Mouse (Mus musculus) embryonic facial prominence, embryonic 11.5 days (tissue): Measurements from ENCODE around the gene Wrb. TPM values are rescaled to one million over a fixed set of nuclear protein-coding genes. Genes with fewer than 3 reads are reported as not detected.

Experiments
- ATAC-seq: fragments of 200-750 bp; cut with Nextera tagmentation; replicated peaks from 2 replicates; pipeline ENCODE4 v1.8.0; 2017; ENCODE audit warnings: low read depth; ENCODE audit not compliant: insufficient number of reproducible peaks, low FRiP score, low TSS enrichment
- DNase-seq: peaks from one replicate; pipeline ENCODE4 v3.0.0-alpha.2; 2015; ENCODE audit warnings: low spot score
- H3K27ac ChIP-seq: fragments of 300-500 bp; sonication (generic); replicated peaks from 2 replicates; pipeline ENCODE4 v1.5.1; 2014; ENCODE audit warnings: mild to moderate bottlenecking, low read depth, low read length, control low read depth
- H3K27me3 ChIP-seq: fragments of 300-500 bp; sonication (generic); 2 replicates; pipeline ENCODE4 v1.6.1; 2014; ENCODE audit warnings: mild to moderate bottlenecking, low read length, moderate library complexity, mixed read lengths; ENCODE audit not compliant: control insufficient read depth, insufficient read depth
- H3K36me3 ChIP-seq: fragments of 300-500 bp; sonication (generic); replicated peaks from 2 replicates; pipeline ENCODE4 v1.6.1; 2014; ENCODE audit warnings: low read depth, mild to moderate bottlenecking, low read length, moderate library complexity, mixed read lengths; ENCODE audit not compliant: control insufficient read depth, insufficient read depth
- H3K4me1 ChIP-seq: fragments of 300-500 bp; sonication (generic); 2 replicates; pipeline ENCODE4 v1.6.1; 2014; ENCODE audit warnings: low read length, mixed read lengths; ENCODE audit not compliant: control insufficient read depth, insufficient read depth
- H3K4me2 ChIP-seq: fragments of 300-500 bp; sonication (generic); 2 replicates; pipeline ENCODE4 v1.6.1; 2014; ENCODE audit warnings: low read depth, mild to moderate bottlenecking, control low read depth, low read length, moderate library complexity
- H3K4me3 ChIP-seq: fragments of 300-500 bp; sonication (generic); 2 replicates; pipeline ENCODE4 v1.5.1; 2014; ENCODE audit warnings: low read depth, low read length, control low read depth
- H3K9ac ChIP-seq: fragments of 300-500 bp; sonication (generic); replicated peaks from 2 replicates; pipeline ENCODE4 v1.6.1; 2014; ENCODE audit warnings: mild to moderate bottlenecking, control low read depth, low read length
- H3K9me3 ChIP-seq: fragments of 300-500 bp; sonication (generic); replicated peaks from 2 replicates; pipeline ENCODE4 v1.6.1; 2016; ENCODE audit warnings: mild to moderate bottlenecking, low read length, inconsistent platforms, mixed read lengths; ENCODE audit not compliant: control insufficient read depth
- WGBS: fragments of 180-500 bp; shearing (Covaris S2); extraction: QIAGEN DNeasy Blood & Tissue Kit; methylation state at CpG from one replicate; pipeline ENCODE4 v1.1.7; 2014; 5-methylcytosine and 5-hydroxymethylcytosine counted together
- polyA plus RNA-seq: library from polyadenylated mRNA; unstranded; fragments of >200 nt; fragmentation: Nextera tagmentation; extraction: Ambion mirVana; gene quantifications from 2 replicates; pipeline ENCODE4 v1.2.1, GENCODE M21; 2014

The Wrb gene
- polyA plus RNA-seq, 1 experiment from 2014 or later, result 91.6 TPM

DNA sequence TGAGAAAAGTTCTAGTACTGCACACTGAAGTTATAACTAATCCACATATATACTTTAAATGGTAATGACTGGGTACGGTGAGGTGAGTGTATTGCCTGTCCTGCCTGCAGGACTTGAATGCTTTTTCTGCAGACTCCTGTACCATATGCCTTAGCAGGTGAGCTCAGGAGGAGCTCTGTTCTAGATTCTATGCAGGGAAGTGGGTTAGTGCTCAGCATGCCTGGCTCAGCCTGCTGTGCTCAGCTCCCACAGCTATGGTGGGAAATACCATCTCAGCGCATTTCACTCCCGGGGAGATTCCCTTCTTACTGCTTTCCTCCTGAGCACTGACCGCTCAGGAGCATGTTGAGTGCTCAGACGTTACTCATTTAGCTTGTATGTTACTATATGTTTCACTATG lies 42.4 kb downstream of the Wrb start:
- ATAC-seq (no peak), DNase-seq (no peak)
- WGBS, result 83% methylated on average over 5 of the region's 5 CpGs
- Histone ChIP-seq H3K9ac (no peak overlapping the region), H3K9me3 (no peaks in the 10 kb centered on the region), H3K4me1 (no peaks in the 10 kb centered on the region), H3K36me3 (no peaks in the 10 kb centered on the region), H3K27me3 (no peaks in the 10 kb centered on the region), H3K4me2 (no peak overlapping the region), H3K4me3 (no peak overlapping the region), H3K27ac (no peak overlapping the region)

DNA sequence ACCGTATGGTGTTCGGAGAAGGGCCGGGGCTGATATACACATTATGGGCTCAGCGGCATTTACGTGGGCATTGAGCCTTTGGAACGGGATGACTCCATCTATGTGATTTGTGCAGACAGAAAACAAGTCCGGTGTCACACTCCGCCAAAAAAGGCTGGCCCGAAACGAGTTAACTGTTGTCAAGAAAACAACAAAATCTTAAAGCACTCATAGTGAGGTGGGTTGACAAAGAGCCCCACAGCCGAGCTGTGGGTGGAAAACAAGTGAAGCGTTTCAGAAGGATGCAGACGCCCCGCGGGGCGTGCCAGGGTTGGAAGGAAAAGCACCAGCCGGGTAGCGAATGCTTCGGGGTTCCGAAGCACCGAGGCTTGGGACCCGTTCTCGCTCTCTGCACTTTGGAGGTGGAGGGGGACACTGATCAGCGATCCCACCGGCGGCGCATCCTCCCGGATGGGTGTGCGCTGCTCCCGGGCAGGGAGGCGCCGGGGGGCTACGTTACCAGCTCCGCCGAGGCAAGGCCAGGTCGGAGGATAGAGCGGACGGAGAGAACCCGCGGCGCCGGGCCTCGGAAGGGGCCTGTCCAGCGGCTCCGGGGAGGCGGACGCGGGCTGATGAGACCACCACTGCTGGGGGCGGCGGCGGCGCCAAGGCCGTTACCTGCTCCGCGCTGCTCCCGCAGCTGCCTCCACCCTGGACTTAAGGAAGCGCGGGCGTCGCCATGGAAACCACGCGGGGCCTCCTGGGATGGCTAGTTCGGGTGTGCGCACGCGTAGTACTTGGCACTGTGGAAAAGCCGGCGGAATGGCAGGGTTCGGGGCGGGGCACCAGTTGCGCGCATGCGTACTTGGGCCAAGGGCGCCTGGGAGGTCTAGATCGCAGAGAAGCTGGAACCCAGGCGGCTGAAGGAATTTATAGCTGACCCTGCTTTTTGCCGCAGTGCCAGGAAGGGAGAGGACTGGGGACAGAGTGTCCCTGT lies 46.6 kb downstream of the Wrb start, which contains the start of gene Lca5l:
Gene Lca5l (minus strand): TSS at position 741 of the 976 bp plus-strand sequence.
- no peaks in the 10 kb centered on the region for H3K27me3 ChIP-seq
- peak within 1 kb of the TSS; percentile 58 for H3K4me3 ChIP-seq
- no peaks in the 10 kb centered on the region for H3K9me3 ChIP-seq
- 1% methylated on average over 77 of the region's 77 CpGs for WGBS
- no peak within 1 kb of the TSS for H3K27ac ChIP-seq
- H3K9ac ChIP-seq, result peak within 1 kb of the TSS; percentile 52
- H3K4me1 ChIP-seq, result no peaks in the 10 kb centered on the region
- DNase-seq (peak; percentile 100), ATAC-seq (peak; percentile 98)
- peak within 1 kb of the TSS; percentile 51 for H3K4me2 ChIP-seq
- no peaks in the 10 kb centered on the region for H3K36me3 ChIP-seq

DNA sequence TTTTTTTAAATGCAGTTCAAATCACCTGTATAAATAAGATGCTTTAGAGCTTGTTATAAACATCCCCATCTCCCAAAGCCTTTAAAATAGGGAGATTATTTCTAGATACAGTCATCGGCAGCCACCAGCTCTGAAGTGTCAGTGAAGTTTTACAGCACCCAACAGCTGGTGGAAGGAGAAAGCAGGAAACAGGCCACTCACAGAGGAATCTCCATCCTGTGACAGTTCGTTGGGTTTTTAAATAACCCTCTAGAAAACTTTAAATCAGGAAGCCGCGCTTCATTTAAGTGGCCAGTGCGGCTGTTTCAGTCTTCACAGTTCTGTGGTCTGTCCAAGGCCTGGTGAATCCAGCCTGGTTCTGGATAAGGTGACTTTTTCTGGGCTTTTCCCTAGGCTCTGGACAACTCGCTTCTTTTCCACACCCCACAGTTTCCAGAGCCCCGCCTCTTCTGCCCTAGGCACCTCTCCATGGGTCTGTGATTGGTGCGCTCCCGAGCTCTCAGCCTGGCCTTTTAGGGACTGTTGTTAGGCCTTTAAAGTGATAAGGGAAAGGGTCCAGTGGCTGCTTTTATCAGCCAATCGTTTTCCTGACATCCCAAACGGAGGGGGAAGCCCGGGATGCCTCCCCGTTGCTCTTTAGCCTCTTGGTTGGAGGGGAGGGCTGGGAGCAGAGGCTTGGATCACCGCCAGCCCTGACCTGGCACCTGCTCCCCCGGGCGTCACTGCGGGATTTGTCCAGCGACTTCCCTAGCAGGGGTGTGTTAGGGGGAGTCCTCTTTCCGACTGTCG lies 54.9 kb downstream of the Wrb start, which contains the start of gene Sh3bgr:
Gene Sh3bgr (plus strand): TSS at position 538 of the 789 bp plus-strand sequence.
- no peaks in the 10 kb centered on the region for H3K36me3 ChIP-seq
- H3K9ac ChIP-seq, result peak within 1 kb of the TSS; percentile 10; the same call in 1 of the 2 replicates
- 0 out of 2 replicates have a peak within 1 kb of the TSS, but pooled peaks have one; percentile 13 for H3K4me3 ChIP-seq
- H3K4me2 ChIP-seq, result peak within 1 kb of the TSS; percentile 42
- peak; percentile 38 for DNase-seq
- 8% methylated on average over 20 of the region's 20 CpGs for WGBS
- H3K27me3 ChIP-seq, result no peaks in the 10 kb centered on the region
- H3K9me3 ChIP-seq, result no peaks in the 10 kb centered on the region
- H3K4me1 ChIP-seq, result no peaks in the 10 kb centered on the region; the same call in 1 of the 2 replicates
- no peak within 1 kb of the TSS for H3K27ac ChIP-seq
- peak; percentile 83; the same call in 1 of the 2 replicates for ATAC-seq

DNA sequence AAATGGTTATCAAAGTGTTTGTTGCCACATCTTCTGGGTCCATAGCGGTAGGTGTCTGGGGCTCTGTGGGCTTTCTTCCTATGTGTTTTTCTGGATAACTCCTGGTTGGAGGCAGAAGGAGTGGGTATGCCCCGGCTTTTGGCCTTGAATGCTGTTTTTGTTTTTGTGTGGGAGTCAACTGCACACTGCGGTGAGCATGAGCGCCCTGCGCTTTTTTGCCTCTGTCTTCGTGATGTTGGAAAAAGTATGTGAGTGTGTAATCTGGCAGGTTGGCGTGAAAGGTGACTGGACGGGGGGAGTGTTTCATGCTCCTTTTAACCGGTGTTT lies 55.5 kb downstream of the Wrb start:
- Histone ChIP-seq H3K27ac (no peak overlapping the region), H3K4me1 (no peaks in the 10 kb centered on the region; the same call in 1 of the 2 replicates), H3K9ac (peak overlapping the region; percentile 9; the same call in 1 of the 2 replicates), H3K4me2 (peak overlapping the region; percentile 42), H3K27me3 (no peaks in the 10 kb centered on the region), H3K36me3 (no peaks in the 10 kb centered on the region), H3K4me3 (0 out of 2 replicates have a peak overlapping the region, but pooled peaks have one; percentile 13), H3K9me3 (no peaks in the 10 kb centered on the region)
- ATAC-seq, result no peak
- no peak for DNase-seq
- WGBS, result 42% methylated on average over 9 of the region's 9 CpGs

DNA sequence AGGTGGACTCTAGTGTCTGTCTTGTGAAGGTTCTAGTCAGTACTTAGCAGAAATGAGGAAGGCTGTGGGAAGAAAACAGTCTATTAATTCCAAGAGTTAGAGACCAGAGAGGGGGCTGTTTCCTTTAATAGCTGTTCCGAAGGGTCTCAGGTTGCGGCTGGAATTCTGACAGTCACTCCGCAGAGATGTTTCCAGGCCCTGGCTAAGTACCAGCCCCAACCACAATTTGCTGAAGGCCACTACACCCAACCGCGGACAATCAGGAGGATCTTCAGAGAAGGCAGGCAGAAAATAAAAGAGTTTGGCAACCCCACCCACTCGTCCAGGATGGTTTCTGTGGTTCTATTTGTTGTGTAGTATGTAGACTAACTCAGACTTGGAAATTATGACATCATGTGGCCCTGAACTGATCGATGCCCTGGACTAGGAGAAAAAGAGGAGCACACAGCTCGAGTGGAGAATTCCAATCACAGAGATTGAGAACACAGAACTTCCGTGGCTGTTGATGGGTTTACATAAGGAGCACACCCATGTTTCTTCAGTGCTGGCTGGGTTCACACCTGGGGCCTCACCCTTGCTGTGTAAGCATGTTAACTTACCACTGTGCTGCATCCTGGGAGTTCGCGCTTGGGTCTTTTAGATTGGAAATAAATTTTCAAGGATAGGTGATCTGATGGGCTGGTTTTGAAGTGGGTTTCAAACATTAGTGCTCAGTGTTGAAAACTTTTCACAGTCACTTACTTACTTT lies 56.5 kb downstream of the Wrb start:
- 73% methylated on average over 11 of the region's 11 CpGs for WGBS
- no peak for ATAC-seq
- H3K9ac ChIP-seq, result no peak overlapping the region

More for the DNA sequence above, 56.5 kb downstream of the Wrb start:
- no peaks in the 10 kb centered on the region for H3K36me3 ChIP-seq
- H3K4me3 ChIP-seq, result no peak overlapping the region
- no peak overlapping the region for H3K27ac ChIP-seq
- H3K4me2 ChIP-seq, result no peak overlapping the region
- no peaks in the 10 kb centered on the region for H3K27me3 ChIP-seq
- no peaks in the 10 kb centered on the region; the same call in 1 of the 2 replicates for H3K4me1 ChIP-seq
- peak; percentile 12 for DNase-seq
- H3K9me3 ChIP-seq, result no peaks in the 10 kb centered on the region

Other genes starting within 250 kb of the Wrb start
- 104 and 111 TPM in 2 replicates for gene Psmg1, start 154.4 kb upstream of the Wrb start, polyA plus RNA-seq
- gene Brwd1, start 62.9 kb upstream of the Wrb start, polyA plus RNA-seq, result 157 and 164 TPM in 2 replicates
- gene Hmgn1, start 17.7 kb upstream of the Wrb start, polyA plus RNA-seq, result 1,073 and 1,266 TPM in 2 replicates
- 1.1 and 1.5 TPM in 2 replicates for gene Lca5l, start 46.9 kb downstream of the Wrb start, polyA plus RNA-seq
- 1.4 and 3.5 TPM in 2 replicates for gene Sh3bgr, start 55.0 kb downstream of the Wrb start, polyA plus RNA-seq
- gene B3galt5, start 90.4 kb downstream of the Wrb start, polyA plus RNA-seq, result 1.2 and 1.4 TPM in 2 replicates